Mouse (Mus musculus): ENCODE results near the gene Gpr107.

- TF ChIP-seq POLR2A (IDR thresholded peaks at IDR 0.05; ENCODE audit: insufficient read depth, low read length) (no peak), CTCF (IDR thresholded peaks at IDR 0.05; ENCODE audit: low read depth, low read length) (no peak), EP300 (IDR thresholded peaks at IDR 0.05; ENCODE audit: insufficient read depth, low read depth, low read length) (no peak)
Observed at GRCm38 (mm10) chr2:31106621-31107320, 45.3 kb upstream of the Gpr107 start.

Data from ES-Bruce4 (cell line).